Mouse (Mus musculus) layer of hippocampus, adult 18-20 months (tissue): ENCODE data around the gene Tox4. TPM values are rescaled to one million over a fixed set of nuclear protein-coding genes. Genes with fewer than 3 reads are reported as not detected.

Experiments used
- DNase-seq, 2 experiments: peaks; one replicate each; pipeline ENCODE4 v3.0.0; 2022; ENCODE audit warnings: low spot score in 2 of 2
- total RNA-seq, 2 experiments: library from RNA; stranded (reverse); gene quantifications; 2 replicates each; pipeline ENCODE4 v1.2.3; 2021

Tox4 gene
- total RNA-seq, 2 experiments from 2014 or later = 58.4 to 67.1 TPM

- DNase-seq = peak in 1 of 2 experiments; percentile 44
Observed at GRCm38 (mm10) chr14:52310906-52311305, 32.0 kb downstream of the Tox4 start.

DNA sequence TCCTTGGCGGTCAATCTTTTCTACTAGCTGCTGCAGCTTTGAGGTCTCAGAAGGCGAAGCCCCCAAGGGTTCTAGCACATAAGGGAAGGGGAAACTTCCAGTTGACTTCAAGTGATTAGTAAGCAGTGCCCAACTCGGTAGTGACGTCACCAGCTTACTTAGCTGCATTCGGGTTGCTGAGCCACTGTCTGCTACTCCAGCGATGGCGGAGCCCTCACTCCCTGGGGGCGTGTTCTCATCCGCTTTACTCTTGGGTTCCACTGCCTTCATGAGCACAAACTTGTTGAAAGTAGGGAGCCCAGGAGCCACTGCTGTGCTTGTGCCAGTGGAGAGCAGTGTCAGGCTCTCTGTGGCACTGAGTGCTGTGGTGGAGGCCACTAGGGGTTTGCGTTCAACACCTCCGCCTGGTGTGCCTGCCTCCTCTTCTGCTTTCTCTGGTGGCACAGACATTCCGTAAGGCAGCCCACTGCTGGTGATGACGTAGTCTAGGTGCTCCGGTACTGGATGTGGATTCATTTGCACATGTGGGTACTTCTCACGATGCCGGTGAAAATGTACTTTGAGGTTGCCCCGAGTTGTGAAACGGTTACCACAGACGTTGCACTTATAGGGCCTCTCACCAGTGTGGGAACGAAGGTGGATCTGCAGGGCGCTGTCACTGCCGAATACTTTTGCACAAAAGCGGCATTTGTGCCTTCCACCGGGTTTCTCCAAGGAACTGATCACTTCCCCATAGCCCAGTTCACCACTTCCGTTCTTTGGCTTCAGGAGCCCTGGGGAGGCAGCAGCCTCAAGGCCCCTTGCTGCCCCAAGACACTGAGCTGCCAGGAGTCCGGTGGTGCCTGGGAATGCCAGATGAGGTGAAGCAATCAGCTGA is 35.2 kb downstream of the Tox4 start:
- no peak for DNase-seq

DNA sequence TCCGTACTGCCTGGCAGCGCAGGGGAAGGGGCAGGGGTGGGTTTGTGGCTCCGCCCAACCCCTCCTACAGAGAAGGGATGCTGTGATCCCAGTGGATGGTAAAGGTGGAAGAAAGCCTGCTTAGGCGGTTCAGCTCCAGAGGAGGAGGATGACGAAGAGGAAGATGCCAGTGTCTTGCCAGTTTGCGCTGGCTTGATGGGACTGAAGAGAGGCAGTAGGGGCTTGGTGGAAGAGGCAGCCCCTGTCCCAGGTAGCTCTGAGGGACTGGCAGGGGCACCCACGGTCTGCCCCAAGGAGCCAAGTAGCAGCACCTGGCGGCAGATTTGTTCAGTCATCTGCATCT is 35.8 kb downstream of the Tox4 start:
- DNase-seq = no peak

DNA sequence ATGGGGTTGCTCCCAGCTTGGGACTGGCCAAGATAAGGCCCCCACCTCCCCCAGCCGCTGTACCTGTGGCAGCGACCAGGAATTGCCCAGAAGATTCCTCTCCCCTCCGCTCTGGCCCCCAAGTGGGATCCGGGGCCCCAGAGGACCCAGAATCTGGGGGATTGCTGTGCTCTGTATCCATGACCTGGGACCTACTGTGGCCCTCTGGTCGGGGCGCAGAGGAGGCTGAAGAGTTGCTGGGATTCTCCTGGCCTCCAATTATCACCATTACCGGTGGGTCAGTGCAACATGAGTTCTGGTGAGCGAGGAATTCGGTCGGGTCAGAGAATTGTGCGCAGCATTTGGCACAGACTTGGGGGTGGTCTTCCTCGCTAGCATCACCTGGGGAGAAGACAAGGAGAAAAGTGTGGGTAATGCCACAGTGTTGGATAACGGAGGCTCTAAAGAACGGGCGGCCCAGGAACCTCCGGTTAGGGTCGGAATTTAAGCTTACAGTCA is 36.4 kb downstream of the Tox4 start:
- no peak for DNase-seq

- peak; percentile 72 for DNase-seq
Observed at GRCm38 (mm10) chr14:52315792-52316440, 37.0 kb downstream of the Tox4 start.

DNA sequence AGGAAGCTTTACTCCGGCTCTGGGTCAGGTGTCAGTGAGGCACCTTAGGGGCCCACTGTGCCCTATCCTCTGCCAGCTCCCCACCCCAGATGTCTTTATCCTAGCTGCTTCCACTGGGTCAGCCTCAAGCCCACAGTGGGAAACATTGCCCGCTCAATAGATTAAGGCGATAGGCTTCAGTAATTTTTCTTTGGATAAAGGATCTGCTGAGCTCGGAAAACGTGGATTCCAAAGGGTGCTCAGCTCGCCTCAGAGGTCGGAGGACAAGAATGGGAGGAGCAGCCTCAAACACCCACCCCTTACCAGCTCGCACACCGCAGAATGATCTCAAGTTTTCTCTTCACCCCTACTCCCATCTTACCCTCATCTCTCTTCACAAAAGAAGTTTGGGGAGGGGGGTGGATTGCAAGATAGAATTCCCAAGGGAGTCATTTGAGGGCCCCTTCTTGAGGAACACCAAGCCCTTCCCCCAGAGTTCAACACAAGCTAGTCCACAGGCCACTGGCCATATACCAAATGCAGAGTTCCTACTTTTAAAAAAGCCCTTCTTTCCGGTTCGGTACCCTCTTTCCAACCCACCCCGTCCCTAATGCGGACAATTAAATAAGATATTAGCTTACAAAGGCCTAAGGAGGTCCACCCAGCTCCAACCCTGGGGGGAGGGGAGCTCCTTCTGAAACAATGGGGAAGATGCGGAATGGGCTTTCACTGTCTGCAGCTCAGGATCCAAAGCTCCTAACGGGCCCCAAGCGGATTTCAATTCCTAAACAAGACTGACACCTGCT is 37.7 kb downstream of the Tox4 start:
- DNase-seq = no peak

- DNase-seq = no peak
Observed at GRCm38 (mm10) chr14:52319361-52319760, 40.4 kb downstream of the Tox4 start.

DNA sequence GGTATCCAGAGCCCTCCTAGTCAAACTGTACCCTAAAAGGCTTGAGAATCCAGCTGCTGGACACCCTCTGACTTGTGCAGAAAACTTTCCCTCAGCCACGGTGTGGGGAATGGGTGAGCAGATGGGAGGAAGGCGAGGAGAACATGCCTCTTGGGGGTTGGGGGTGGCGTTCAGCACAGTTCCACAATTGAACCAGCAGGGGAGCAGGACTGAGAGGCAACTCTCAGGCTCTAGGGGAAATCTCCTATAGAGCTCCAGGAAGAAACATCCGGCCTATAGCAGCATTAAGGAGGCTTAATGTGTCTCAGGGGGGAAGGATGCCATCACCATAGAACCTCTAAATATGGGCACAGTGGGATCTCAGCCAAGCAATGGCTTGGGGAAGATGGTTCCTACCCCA is 46.9 kb downstream of the Tox4 start:
- no peak for DNase-seq

DNA sequence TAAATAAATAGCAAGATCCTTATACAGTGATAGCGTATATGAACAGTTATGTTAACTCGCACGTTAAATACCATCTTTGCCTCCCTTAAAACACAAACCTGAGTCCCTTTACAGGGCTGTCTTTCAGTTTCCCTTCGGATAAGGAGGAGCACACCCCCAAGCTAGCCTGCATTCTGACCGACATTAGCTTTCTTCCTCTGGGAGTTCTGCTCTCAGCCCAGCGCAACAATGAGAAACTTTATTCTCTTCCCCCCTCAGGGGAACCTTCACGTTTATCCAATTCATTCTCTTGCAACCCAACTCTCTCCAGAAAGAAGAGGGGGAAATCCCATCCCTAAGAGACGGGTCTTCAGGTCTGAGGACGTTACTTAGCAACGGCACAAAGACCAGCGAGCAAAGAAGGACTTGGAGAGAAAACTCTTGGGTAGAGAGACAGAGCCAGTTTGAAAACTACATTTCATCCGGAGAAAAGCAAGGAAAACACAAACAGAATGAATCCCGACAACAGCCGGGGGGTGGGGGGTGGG is 48.5 kb downstream of the Tox4 start:
- no peak for DNase-seq

- DNase-seq = no peak
Observed at GRCm38 (mm10) chr14:52327910-52328812, 49.2 kb downstream of the Tox4 start, which contains the start of gene Sall2. Gene Sall2 (minus strand): TSS chr14:52328762.

DNA sequence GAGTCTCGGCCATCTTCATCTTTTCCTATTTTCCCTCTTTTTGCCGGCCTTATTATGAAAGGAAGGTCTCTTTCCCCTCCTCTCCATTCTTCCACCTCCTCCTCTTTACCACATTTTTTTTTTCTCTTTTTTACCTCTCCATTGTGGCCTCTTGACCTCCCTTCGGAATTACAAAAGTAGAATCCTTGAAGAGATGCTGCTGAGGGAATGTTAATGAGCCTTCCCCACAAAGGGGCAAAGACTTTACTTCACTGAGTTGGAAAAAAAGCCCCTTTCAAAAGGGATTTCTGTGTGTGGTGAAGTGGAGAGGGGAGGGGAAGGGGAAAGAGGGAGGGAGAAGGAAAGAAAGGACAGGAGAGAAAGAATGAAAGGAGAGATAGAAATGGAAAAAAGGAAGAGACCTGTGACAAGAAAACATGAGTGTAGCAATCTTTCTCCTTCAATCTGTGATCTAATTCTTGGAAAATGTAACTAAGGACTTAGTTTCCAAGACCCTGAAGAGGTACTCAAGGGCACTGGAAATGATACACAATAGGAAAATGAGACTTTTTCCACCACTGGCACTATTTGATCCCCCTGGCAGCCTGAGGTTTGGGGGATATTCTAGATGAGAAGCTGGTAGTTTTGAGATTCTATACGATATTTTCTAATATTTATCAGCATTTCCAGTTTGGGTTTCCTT is 52.3 kb downstream of the Tox4 start:
- no peak for DNase-seq

- no peak for DNase-seq
Observed at GRCm38 (mm10) chr14:52332171-52332570, 53.2 kb downstream of the Tox4 start.

GRCm38 (mm10) chr14:52338751-52339511 is 60.0 kb downstream of the Tox4 start:
- peak; percentile 66 to 90 for DNase-seq

GRCm38 (mm10) chr14:52339512-52339852 is 60.5 kb downstream of the Tox4 start:
- no peak for DNase-seq

Other genes starting within 250 kb of the Tox4 start
- not detected for gene Olfr221, start 236.7 kb upstream of the Tox4 start, total RNA-seq
- gene Hnrnpc, start 175.1 kb upstream of the Tox4 start, total RNA-seq = 100 to 1,000 TPM; 255 to 280 TPM
- 1 to 10 TPM; 1.2 to 1.9 TPM for gene Rpgrip1, start 168.4 kb upstream of the Tox4 start, total RNA-seq
- 10 to 100 TPM; 50.6 to 54.8 TPM for gene Supt16, start 81.7 kb upstream of the Tox4 start, total RNA-seq
- gene Chd8, start 21.4 kb upstream of the Tox4 start, total RNA-seq = 100 to 1,000 TPM; 109 to 117 TPM
- 10 to 100 TPM; 35.0 to 37.3 TPM for gene Rab2b, start 399 bp downstream of the Tox4 start, total RNA-seq
- 10 to 100 TPM; 39.2 to 43.1 TPM for gene Mettl3, start 26.0 kb downstream of the Tox4 start, total RNA-seq
- gene Sall2, start 49.6 kb downstream of the Tox4 start, total RNA-seq = 10 to 100 TPM; 45.0 to 48.4 TPM
- gene Olfr1513, start 77.3 kb downstream of the Tox4 start, total RNA-seq = not detected
- gene Olfr1512, start 100.0 kb downstream of the Tox4 start, total RNA-seq = not detected
- gene Olfr1511, start 118.2 kb downstream of the Tox4 start, total RNA-seq = not detected
- not detected for gene Olfr1510, start 135.2 kb downstream of the Tox4 start, total RNA-seq
- not detected for gene Olfr1509, start 163.8 kb downstream of the Tox4 start, total RNA-seq
- gene Olfr1508, start 188.3 kb downstream of the Tox4 start, total RNA-seq = not detected
- under 1 TPM in 1 of 2 experiments, not detected in 1; 0.45 TPM for gene Olfr1507, start 216.6 kb downstream of the Tox4 start, total RNA-seq